Mouse (Mus musculus) testis, adult 2 months (tissue): ENCODE data around the gene Chpt1. TPM values are rescaled to one million over a fixed set of nuclear protein-coding genes. Genes with fewer than 3 reads are reported as not detected.
"Not testable (repeated sequence)": the region's sequence is repeated elsewhere in the genome, so short reads cannot be mapped to it uniquely, and the experiment has no call there.

Source experiments
- H3K27ac ChIP-seq: fragments of 200-500 bp; 2 replicates; pipeline ENCODE4 v1.5.1; 2012; ENCODE audit warnings: low read depth, low read length; ENCODE audit not compliant: control insufficient read depth, insufficient read depth
- H3K27me3 ChIP-seq: fragments of 200-500 bp; 2 replicates; pipeline ENCODE4 v1.6.1; 2012; ENCODE audit warnings: mild to moderate bottlenecking, low read length, moderate library complexity; ENCODE audit not compliant: control insufficient read depth, insufficient read depth
- H3K36me3 ChIP-seq: fragments of 200-500 bp; 2 replicates; pipeline ENCODE4 v1.6.1; 2012; ENCODE audit warnings: mild to moderate bottlenecking, low read length; ENCODE audit not compliant: control insufficient read depth, insufficient read depth
- H3K4me1 ChIP-seq: fragments of 200-500 bp; 2 replicates; pipeline ENCODE4 v1.6.1; 2012; ENCODE audit warnings: low read length; ENCODE audit not compliant: control insufficient read depth, insufficient read depth
- H3K4me3 ChIP-seq: fragments of 200-500 bp; 2 replicates; pipeline ENCODE4 v1.5.1; 2012; ENCODE audit warnings: low read depth, mild to moderate bottlenecking, low read length, moderate library complexity, mixed read lengths; ENCODE audit not compliant: control insufficient read depth
- CTCF ChIP-seq: fragments of 200-500 bp; IDR thresholded peaks from 2 replicates; pipeline ENCODE4 v1.5.1; 2012; ENCODE audit warnings: low read depth, mild to moderate bottlenecking, inconsistent platforms, low read length, moderate library complexity; ENCODE audit not compliant: control insufficient read depth, insufficient read depth, insufficient replicate concordance
- POLR2A ChIP-seq: fragments of 200-500 bp; IDR thresholded peaks from 2 replicates; pipeline ENCODE4 v1.6.1; 2012; ENCODE audit warnings: low read depth, mild to moderate bottlenecking, inconsistent platforms, low read length, moderate library complexity; ENCODE audit not compliant: control insufficient read depth
- polyA plus RNA-seq: library from polyadenylated mRNA; depleted of rRNA; stranded (reverse); fragments of >200 nt; gene quantifications from 2 replicates; pipeline ENCODE4 v1.2.3, GENCODE M21; 2012; rRNA removed

The Chpt1 gene
- 81.1 and 82.5 TPM in 2 replicates for polyA plus RNA-seq

DNA sequence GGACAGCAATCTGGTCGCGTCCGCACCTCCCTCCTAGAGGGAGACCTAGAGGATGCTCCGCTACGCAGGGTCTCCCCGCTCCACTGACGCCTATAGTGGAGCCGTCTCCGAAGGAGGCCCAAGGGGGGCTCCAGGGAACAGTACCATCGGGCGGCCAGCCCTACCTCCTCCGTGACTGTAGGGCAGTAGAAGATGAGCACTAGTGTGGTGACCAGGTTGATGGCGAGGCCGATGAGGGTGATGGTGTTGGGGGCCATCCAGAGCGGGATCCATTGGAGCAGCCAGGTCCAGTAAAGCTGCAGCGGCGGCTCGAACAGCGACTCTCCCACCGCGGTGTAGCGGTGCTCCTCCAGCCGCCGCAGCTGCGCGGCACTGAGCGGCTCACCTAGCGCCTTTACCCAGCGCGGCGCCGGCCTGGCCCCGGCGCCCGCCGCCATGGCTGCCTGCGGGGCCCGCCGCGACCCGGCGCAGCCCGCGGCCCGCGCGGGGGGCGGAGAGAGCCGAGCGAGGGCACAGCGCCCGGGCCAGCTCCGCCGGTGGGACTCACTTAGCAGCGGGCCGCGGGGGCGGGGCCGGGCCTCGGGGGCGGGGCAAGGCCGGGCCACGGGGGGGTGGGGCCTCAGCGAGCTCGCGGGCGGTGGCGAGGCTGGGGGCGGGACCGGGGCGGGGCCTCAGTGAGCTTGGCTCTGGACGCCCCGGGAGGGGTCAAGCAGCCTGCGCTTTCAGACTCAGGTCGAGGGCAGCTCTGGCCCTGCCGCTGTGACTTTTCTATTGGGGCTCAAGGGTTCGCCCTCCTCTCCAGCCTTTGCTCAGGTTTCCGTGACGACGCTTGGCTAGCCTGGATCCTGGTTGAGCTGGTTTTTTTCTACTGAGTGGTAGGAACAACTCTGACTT, at the start of gene Chpt1:
TSS of gene Chpt1 (minus strand) at position 653 of the 894 bp plus-strand sequence.
- TF ChIP-seq POLR2A, result peak; percentile 49
- TF ChIP-seq CTCF, result no peak
- Histone ChIP-seq H3K36me3 (no peaks in the 10 kb centered on the region), H3K4me3 (peak within 1 kb of the TSS; percentile 90), H3K27me3 (no peaks in the 10 kb centered on the region), H3K4me1 (peaks cover 4% of the 10 kb centered on the region), H3K27ac (peak within 1 kb of the TSS; percentile 77)

- H3K4me1 ChIP-seq, result no peaks in the 10 kb centered on the region
- TF ChIP-seq CTCF, result no peak
- no peak for TF ChIP-seq POLR2A
- no peaks in the 10 kb centered on the region for H3K36me3 ChIP-seq
- H3K4me3 ChIP-seq, result no peak overlapping the region
- no peak overlapping the region for H3K27ac ChIP-seq
- no peaks in the 10 kb centered on the region for H3K27me3 ChIP-seq
Observed at GRCm38 (mm10) chr10:88552738-88553137, 48.9 kb upstream of the Chpt1 start.

DNA sequence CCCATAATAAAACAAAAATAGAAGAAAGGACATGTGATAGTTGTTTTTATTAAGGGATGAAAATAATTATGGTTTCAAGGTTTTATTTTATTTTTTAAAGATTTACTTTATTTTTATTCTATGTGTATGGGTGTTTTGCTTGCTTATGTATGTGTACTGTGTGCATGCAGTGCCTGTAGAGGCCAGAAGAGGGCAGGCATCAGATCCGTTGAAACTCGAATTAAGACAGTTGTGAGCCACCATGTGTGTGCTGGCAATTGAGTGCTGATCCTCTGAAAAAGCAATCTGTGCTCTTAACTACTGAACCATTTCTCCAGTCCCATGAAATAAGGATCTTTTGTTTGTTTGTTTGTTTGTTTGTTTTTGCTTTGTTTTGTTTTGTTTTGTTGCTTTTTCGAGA, 46.4 kb upstream of the Chpt1 start:
- Histone ChIP-seq H3K4me3 (no peak overlapping the region), H3K36me3 (no peaks in the 10 kb centered on the region), H3K4me1 (no peaks in the 10 kb centered on the region), H3K27ac (no peak overlapping the region), H3K27me3 (no peaks in the 10 kb centered on the region)
- TF ChIP-seq POLR2A (no peak), CTCF (no peak)

DNA sequence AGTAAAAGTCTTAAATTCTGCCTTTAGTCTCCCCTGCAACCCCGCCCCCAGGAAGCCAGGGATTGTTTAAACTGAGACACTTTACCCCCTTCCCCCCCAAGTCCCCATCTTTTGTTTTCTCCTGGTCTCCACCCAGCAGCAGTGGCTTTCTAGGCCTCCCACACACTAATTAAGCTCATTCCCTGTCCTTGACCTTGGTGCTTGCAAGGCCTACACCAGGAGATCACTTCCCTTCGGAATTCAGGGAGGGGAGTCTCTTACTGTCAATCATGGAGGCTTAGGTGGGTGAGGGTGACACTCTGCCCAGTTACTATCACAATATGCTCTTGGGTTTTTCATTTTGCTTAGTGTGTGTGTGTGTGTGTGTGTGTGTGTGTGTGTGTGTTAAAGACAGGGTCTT, 43.8 kb upstream of the Chpt1 start:
- H3K4me3 ChIP-seq, result no peak overlapping the region
- H3K27me3 ChIP-seq, result no peaks in the 10 kb centered on the region
- TF ChIP-seq POLR2A (no peak), CTCF (no peak)
- no peaks in the 10 kb centered on the region for H3K36me3 ChIP-seq
- no peaks in the 10 kb centered on the region for H3K4me1 ChIP-seq
- no peak overlapping the region for H3K27ac ChIP-seq

GRCm38 (mm10) chr10:88530631-88531030, 26.8 kb upstream of the Chpt1 start:
- Histone ChIP-seq H3K27me3 (no peaks in the 10 kb centered on the region), H3K4me1 (no peaks in the 10 kb centered on the region), H3K27ac (no peak overlapping the region), H3K36me3 (no peaks in the 10 kb centered on the region), H3K4me3 (no peak overlapping the region)
- TF ChIP-seq POLR2A, result no peak
- TF ChIP-seq CTCF, result no peak

GRCm38 (mm10) chr10:88524016-88524415, 20.1 kb upstream of the Chpt1 start:
- no peak overlapping the region for H3K4me3 ChIP-seq
- H3K27me3 ChIP-seq, result no peaks in the 10 kb centered on the region
- H3K27ac ChIP-seq, result no peak overlapping the region
- H3K36me3 ChIP-seq, result no peaks in the 10 kb centered on the region
- no peaks in the 10 kb centered on the region for H3K4me1 ChIP-seq
- TF ChIP-seq CTCF (no peak), POLR2A (no peak)

- H3K4me3 ChIP-seq, result no peak overlapping the region
- no peaks in the 10 kb centered on the region for H3K4me1 ChIP-seq
- no peak for TF ChIP-seq CTCF
- TF ChIP-seq POLR2A, result no peak
- H3K36me3 ChIP-seq, result no peaks in the 10 kb centered on the region
- H3K27me3 ChIP-seq, result no peaks in the 10 kb centered on the region
- no peak overlapping the region for H3K27ac ChIP-seq
Observed at GRCm38 (mm10) chr10:88523212-88523611, 19.3 kb upstream of the Chpt1 start.

- Histone ChIP-seq H3K4me1 (no peaks in the 10 kb centered on the region), H3K27me3 (no peaks in the 10 kb centered on the region)
- TF ChIP-seq POLR2A (no peak), CTCF (no peak)
Observed at GRCm38 (mm10) chr10:88522795-88523194, 18.9 kb upstream of the Chpt1 start.

DNA sequence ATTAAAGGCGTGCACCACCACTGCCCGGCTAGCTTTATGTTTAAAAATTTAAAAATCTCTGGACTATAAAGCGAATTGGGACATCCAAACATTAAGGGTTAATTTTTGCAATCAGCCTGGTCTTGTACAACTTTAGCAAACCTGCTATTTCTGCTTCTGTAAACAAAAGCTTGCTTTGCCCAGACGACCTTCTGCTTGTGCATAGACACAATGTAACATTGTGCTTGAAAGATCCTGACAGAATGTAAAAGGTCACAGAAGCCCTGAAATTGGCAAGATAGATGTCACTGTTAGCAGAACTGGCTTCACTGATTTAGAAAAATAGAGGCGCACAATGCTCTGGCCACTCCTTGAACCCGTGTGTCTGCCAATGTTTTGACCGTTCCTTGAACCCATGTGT, 11.2 kb upstream of the Chpt1 start:
- not testable (repeated sequence) for H3K4me3 ChIP-seq, H3K36me3 ChIP-seq, H3K27me3 ChIP-seq, H3K27ac ChIP-seq, H3K4me1 ChIP-seq

More at GRCm38 (mm10) chr10:88522795-88523194, 18.9 kb upstream of the Chpt1 start:
- no peaks in the 10 kb centered on the region for H3K36me3 ChIP-seq
- H3K27ac ChIP-seq, result no peak overlapping the region
- H3K4me3 ChIP-seq, result no peak overlapping the region
